Mouse (Mus musculus): ENCODE data around the gene Cct2.

The Cct2 gene

DNA sequence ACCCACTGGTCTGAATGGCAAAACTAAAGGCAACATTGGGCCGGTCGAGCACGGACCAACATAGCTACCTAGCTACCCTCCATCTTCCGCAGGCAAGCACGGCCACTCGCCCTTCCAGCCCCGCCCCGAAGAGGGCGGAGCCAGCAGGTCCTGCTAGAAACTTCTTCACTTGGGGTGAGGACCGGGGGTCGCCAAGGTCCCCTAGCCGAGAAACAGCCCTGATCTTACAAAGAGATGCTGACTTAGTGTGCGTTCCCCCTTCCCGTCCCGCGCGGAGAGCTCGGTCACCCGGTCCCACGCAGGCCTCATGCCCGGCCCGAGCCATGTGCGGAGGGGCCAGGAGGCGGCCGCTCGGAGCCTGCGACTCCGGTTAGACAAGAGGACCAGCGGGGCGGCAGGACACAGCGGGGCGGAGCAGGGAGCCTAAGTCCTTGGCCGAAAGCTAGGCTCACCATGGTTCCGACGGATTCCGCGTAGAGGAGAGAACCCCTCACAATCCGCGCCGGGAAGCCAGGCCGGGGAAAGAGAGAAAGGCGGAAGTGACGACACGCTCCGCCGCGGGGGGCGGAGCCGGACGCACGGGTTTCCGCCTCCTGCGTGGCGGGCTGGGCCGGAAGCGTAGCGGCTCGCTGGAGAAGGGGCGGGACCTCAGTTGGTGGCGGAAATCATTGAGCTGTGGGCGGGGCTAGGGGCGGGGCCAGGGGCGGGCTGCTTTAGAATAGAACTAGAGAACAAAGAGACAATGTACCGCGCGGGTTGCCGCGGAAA lies at the start of gene Cct2:
Cct2 (minus strand) TSS at position 561 of the 768 bp plus-strand sequence.
- peak; percentile 91 for DNase-seq (ENCODE audit: low read depth, low spot score)

DNA sequence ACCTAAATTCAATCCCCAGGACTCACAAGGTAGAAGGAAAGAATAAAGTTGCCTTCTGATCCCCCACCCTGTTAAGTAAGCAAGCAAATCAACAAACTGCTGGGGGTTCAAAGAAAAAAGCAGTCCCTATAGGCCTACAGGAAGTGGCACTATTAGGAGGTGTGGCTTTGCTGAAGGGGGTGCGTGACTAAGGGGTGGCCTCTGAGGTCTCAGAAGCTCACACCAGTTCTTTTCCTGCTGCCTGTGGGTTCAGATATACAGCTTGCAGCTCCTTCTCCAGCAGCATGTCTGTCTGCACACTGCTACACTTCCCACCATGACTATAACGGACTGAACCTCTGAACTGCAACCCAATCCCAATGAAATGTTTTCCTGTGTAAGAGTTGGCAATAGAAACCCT lies 48.9 kb upstream of the Cct2 start:
- no peak for DNase-seq (ENCODE audit: low read depth, low spot score)

DNA sequence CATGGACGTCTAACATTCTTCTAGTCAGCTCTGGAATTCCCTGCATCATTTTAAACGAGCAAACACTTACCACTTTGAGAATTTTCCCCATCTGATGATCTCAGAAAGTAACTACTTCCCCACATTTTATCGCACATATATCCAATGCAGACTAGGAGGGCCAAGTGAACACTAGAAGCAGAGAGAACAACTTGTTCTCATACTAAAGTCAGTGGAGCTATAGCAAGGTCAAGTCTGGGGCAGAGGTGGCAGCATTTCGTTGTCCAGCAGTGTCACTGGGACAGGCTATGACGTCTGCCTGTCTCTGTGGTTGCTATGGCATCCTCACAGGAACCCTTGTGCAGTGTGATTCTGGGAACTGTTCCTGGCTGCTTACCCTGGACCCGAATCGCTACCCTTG lies 47.8 kb upstream of the Cct2 start:
- no peak for DNase-seq (ENCODE audit: low read depth, low spot score)

DNA sequence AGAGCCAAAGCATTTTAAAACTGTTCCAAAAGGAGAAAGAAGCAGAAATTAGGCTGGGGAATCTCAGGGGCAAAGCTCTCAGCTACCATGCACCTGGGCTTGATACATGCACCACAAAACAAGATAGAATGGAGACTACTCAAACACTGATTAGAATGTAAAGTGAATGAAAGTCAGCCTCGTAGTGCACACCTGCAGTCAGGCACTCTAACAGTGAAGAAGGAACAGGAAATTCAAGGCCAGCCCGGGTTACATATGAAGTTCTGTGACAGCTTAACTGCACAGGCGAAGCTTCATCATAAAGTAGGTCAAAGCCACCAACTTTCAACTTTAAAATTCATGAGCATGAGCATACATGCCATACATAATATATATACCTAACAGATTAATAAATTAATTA lies 46.7 kb upstream of the Cct2 start:
- no peak for DNase-seq (ENCODE audit: low read depth, low spot score)

DNA sequence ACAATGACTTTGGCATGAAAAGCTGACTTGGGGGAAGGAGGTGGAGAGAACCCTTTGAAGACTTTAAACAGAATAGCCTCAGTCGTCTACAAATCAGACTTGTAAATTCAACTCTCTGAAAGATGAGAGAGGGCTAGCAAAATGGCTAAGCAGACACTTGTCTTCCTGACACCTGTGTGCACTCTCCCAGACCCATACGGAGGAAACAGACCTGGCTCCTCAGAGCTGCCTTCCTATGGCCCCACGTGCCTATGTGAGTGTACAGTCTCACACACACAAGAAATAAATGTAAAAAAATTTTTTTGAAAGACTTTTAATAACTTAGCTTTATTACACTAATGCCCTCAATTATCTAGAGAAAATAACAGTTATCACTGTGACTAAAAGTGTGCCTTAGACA lies 43.1 kb upstream of the Cct2 start:
- no peak for DNase-seq (ENCODE audit: low read depth, low spot score)

DNA sequence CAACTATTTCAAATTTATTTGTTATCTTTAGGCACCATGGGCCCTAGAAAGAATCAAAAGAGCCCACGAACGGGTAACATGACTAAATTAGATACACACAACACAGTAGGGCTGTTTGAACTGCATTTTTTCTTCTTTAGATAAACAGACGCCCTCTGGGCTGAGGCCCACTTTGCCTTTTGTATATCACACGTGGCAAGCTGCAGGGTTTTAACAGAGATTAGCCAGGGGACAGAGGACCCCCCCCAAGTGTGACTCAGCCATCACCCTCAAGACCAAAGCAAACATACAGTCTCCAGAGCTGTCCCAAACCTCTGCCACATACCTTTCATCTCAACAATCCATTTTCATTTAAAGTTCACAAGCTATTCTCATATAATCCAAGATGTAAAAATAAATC lies 42.6 kb upstream of the Cct2 start:
- no peak for DNase-seq (ENCODE audit: low read depth, low spot score)

DNA sequence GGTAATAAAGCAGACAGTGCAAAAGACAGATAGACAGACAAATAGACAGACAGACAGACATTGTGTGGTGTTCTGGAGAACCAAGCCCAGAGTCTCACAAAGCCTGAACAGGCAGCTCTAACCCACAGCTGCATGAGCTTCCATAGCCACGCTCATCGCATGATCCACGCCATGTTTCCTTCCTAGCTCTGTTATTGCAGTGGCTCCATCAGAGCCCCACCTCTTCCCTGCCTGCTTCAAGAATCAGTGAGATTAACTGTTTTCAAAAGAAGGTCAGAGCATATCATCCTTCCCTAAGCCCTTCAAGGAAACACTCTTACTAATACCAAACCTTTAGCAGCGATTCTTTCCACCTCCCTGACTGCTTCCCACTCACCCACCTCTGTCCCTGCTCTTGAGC lies 41.4 kb upstream of the Cct2 start:
- no peak for DNase-seq (ENCODE audit: low read depth, low spot score)

DNA sequence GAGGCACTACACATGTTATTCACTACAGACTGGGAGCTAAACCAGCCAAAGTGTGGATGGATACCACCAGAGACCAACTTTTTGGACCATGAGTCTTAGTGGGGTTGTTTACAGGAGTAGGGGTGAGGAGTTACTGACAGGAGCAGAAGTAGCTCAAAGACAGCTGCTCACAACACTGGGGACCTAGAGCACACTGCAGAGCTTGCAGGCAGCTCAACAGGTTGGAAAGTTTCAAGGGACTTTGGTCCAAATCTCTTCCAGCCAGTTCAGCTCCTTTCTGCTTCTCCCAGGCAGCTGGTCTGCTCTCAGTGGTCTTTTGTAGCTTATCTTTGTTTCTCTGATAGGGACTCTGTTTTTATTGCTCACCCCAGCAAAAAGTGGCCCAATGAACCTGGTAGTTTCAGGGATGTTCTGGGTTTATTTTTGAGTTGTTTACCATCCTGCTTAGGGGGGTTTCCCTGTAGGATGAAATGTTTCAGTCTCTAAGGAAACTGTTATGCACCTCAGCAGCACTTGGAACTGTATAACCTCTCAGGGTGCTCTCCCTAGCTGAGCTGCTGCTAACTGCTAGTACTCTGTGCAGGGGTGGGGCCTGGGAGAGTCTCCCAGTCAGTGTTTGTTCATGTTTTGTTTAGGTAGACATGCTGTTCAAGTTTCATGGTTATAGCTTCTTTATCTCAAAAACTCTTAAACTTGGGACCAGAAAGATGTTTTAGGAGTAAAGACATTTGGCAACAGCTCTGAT lies 40.4 kb upstream of the Cct2 start:
- no peak for DNase-seq (ENCODE audit: low read depth, low spot score)

DNA sequence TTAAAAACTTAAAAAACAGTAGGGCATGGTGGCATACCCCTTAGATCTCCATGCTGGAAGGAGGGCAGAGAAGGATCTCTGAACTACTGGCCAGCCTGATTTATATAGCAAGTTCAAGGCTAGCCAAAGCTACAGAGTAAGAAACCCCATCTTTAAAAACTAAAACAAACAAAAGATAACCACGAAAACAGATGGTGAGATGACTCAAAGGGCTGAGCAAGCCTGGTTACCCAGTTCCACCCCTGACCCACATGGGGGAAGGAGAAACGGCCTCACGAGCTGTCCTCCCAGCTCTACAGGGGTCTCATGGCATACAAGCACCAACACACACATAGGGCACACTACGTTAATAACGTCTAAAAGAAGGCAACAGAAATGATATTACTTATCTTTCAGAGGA lies 36.6 kb upstream of the Cct2 start:
- DNase-seq (ENCODE audit: low read depth, low spot score), result no peak

DNA sequence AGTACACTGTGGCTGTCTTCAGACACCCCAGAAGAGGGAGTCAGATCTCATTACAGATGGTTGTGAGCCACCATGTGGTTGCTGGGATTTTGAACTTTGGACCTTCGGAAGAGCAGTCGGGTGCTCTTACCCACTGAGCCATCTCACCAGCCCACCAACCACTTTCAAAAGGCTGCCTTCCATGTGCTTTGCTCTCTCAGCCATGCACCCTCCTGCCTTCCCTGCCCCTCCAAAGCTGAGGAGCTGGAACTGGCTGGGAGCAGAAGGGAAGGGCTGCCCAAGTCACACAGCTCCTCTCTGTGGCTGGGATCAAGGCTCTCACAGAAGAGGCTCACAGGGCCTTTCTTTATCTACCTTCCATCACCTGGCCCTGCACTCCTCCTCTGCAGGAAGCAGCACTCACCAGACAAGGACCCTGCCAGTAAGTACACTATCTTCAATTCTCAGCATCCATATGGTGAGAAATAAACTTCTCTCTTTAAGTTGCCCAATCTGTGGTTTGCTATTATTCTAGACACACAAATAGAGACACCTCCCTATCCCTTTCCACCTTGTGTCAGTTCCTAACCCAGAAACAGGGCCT lies 33.6 kb upstream of the Cct2 start:
- DNase-seq (ENCODE audit: low read depth, low spot score), result no peak

DNA sequence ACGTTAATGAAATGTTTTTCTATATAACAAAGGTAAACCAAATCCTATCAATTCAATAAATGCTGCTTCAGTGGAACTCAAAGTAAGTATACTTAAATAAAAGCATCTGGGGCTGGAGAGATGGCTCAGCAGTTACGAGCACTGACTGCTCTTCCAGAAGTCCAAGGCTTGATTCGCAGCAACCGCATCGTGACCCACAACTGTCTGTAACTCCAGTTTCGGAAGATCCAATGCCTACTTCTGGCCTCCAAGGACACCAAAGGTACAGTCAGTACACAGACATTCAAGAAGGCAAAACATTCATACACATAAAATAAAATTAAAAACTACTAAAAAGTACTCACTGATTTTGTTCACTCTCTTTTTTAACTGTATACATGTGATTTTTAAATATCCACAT lies 32.5 kb upstream of the Cct2 start:
- DNase-seq (ENCODE audit: low read depth, low spot score), result no peak

DNA sequence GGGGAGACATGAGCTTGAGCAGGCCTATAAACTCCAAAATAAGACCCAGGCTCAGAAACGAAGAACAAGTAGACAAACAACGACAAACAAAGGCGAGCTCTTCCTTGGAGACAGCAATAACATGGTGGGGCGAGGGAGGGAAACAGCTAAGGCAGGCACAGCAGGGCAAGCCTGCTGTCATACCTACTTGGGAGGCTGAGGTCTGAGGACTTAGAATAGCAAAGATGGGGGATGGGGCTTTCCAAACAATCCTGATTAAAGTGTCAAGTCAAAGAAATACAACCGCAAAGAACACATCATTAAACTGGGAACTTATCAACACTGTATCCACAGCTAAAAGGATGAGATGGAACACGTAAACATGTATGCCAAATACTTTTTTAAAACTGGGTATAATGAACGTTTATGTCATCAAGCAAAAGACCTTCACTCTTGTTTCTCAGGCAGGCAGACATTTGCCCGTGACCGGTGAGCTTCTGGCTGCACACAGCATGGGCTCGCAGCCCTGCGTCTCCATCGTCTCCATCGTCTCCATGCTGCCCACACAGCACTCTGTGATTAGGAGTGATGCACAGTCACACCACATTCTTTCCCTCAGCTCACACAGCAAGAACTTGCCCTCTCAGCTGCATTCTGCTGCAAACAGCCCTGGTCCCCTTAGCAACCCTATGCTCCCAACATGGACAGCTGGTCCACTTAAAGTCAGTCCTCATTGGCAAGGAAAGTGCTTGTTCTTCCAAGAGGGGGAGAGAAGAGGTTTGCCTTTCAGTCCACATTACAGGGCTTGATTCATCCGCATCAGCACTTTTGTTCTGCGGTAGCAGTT lies 31.1 kb upstream of the Cct2 start:
- DNase-seq (ENCODE audit: low read depth, low spot score), result no peak

DNA sequence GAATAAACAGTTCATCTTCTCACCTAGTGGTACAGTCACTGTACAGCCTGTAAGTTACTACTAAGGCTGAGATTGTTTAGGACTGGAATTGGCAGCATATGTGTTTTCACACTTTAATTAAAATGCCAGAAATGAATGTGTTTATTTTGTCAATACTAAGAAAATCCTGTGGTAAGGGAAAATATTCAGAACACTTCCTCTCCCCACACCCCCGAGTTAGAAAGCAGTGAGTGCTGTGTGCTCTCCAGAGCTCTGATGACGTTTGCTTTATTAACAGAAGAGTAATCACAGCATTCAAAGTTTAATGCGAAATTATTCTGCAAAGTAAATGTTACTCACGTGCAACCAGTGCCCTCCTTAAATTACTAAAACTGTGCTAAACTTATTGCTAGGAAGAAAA lies 26.0 kb upstream of the Cct2 start:
- DNase-seq (ENCODE audit: low read depth, low spot score), result no peak

DNA sequence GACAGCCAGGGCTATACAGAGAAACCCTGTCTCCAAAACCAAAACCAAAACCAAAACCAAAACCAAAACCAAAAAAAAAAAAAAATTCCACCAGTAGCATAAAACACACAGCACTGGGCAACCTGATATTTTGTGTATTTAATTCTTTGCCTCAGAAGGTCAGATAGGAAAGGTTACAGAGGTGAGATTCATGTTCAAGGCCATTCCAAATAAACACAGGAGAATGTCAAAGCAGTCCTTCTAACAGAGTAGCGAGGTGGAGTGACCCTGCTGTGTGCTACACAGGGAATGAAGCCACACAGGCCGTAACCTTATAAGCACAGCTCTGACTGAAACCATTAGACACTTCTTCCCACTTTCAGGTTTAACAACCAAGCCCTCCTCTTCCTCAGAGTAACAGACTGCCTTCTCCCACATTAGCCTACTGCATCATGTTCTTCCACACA lies 18.3 kb upstream of the Cct2 start:
- DNase-seq (ENCODE audit: low read depth, low spot score), result no peak

DNA sequence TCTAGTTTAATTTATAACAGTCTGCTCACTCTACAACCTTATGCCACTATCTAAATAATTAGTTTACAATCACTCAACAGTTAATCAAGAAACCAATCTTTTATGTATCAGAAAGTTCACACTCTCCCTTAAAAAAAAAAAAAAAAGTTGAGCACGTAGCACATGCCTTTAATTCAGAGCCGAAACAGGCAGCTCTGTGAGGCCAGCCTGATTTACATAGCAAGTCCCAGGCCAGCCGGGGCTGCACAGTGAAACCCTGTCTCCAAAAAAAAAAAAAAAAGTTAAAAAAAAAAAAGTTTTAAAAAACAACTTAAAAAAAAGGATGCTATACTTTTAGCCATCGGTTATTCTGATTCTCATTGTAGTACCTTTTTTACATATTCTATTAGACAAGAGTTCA lies 17.7 kb upstream of the Cct2 start:
- no peak for DNase-seq (ENCODE audit: low read depth, low spot score)

DNA sequence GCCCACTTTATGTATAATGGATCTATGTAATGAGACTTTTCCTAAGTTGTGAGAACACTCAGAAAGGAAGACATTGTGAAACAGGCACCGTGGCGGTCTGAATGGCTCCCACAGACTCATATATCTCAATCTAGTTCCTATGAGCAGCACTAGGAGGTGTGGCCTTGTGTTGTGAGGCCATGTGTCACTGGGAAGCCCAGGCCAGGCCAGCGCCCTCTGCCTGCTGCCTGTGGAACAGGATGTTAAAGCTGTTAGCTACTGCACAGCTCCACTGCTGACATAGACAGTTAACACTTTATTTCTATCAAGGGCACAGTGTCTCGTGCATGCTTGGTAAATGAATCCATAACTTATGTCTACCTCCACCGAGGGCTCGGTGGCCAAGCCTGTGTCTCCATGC lies 14.7 kb upstream of the Cct2 start:
- no peak for DNase-seq (ENCODE audit: low read depth, low spot score)

DNA sequence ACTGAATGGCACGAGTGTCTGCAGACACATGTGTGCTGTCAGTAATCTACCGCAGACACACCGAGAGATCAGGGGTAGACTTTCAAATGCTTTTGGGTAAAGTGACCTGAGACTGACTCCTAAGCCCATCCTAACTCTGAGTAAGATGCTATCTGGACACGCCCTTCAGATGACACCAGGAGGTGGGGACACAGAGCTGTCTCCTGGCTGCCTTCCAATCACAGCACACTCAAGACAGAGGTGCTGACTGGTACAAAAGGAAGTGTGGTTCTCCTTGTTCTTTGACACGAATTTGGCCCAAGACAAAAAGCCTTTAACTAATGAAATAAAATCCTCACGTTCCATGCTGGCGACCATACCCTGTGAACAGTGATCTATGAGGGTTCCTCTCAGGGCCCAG lies 9.6 kb upstream of the Cct2 start:
- DNase-seq (ENCODE audit: low read depth, low spot score), result no peak

DNA sequence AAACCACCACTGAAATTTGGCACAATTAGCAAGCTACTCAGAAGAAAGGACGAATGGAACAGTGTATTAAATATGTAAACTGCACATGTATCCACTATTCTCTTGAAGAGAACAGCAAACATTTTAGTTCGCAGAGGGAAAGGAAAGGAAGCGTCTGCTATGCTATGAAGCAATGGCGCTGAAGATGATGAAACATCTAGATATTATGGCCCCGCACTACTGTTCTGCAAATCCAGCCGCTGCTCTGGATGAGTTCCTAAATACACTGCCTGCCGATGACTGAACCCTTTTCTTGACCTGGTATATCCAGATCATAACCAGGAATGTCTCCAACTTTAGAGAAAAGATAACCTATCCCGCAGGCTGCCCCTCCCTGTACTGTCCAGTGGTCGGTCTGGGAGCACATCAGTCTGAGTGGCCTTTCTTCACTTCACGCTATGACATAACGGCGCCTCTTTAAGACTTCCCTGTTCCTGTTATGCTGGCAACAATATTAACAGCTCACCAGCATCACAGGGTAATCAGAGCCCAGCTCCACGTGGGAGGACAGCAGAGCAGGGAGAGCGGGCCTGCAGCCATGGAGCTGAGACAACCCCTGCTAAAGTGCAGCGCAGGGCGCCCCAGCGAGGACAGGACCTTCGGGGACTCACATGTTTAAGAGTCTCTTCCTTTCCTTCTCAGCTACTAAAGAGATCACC lies 8.7 kb upstream of the Cct2 start:
- DNase-seq (ENCODE audit: low read depth, low spot score), result no peak

DNA sequence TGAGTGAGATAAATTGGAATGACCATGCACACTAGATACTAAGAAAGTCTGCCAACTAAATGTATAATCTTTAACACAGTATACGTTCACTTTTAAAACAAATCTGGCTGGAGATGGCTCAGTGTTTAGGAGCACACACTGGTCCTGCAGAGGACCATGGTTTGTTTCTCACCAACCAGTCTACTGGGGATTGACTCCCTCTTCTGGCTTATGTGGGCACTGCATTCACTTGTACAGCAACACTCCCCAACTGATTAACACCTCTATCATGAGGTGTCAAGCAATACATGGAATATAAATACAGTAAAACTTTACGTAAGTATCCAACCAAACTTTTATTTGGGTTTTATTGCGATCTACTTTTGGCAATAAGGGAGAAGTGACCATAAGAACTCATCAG lies 5.5 kb upstream of the Cct2 start:
- DNase-seq (ENCODE audit: low read depth, low spot score), result no peak

DNA sequence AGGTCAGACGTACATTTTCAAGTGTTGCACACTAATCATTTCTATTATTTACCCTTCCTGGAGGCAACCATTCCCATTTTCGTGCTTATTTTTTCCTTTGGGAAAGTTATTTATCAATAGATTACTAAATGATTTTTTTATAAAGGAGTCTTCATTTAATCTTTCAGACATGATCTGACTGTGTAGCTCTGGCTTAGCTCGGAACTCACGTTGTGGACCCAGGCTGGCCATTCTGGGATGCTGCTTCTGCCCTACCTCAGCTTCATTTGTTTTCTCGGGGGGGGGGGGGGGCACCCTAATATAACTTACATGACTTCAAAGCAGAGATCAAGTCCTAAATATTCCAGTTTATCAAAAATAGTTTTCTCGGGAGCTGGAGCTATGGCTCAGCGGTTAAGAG lies 462 bp upstream of the Cct2 start:
- no peak for DNase-seq (ENCODE audit: low read depth, low spot score)

DNA sequence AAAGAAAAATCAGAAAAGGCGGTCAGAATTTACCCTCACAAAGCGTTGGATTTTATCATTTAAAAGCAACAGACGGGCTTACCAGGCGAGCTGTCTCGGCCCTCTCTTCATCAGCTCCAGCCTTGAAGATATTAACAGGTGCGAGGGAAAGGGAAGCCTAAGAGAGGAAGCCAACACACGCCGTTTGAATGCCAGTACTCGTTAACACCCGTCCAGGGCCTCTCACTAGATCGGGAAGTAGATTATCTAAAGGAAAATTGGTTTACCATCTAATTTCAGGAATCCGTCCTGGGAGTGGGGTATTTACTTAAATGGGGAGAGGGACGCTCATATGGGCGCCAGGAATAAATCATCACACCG lies 740 bp downstream of the Cct2 start:
- DNase-seq (ENCODE audit: low read depth, low spot score), result no peak

DNA sequence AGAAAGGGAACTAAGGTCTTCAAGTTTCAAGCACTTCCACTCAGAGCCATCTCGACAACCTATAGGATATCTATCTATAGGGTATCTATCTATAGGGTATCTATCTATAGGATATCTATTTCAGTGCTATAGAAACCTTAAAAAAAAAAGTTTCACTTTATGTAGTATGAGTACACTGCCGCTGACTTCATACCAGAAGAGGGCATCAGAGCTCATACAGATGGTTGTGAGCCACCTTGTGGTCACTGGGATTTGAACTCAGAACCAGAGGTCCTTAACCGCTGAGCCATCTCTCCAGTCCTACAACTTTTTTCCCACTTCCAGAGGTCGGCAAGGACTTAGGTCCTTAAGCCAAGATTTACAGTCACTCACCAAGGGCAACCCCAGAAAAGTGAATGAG lies 7.9 kb downstream of the Cct2 start:
- no peak for DNase-seq (ENCODE audit: low read depth, low spot score)

Measured in retina, adult 2 months (tissue).